ENCODE assay signal across 28 mouse cellular contexts in genomic region chr19:32277287-32277686, GRCm38 (mm10).
A peak's percentile ranks its signal among the peaks of the same experiment; 100 is the strongest.
DNase-seq lines count a peak whose midpoint lies in the region; ATAC-seq and TF ChIP-seq lines count a peak whose summit lies in the region.
"Had no signal": no experiment of that assay in that cellular context is flagged by ENCODE, and none has a peak within 500 bp of the region (broad histone marks: within the 10 kb centered on the region; RNA-seq: fewer than 3 reads in every experiment).

No protein-coding gene starts in this region.

- peaks cover 76% of the 10 kb centered on the region for H3K4me1 ChIP-seq in bone marrow macrophage, adult 2 months (ENCODE audit: control insufficient read depth, insufficient read depth, low read length)
- peaks cover 54% of the 10 kb centered on the region for H3K4me1 ChIP-seq in liver, embryonic 11.5 days (replicated peaks; ENCODE audit: control insufficient read depth, insufficient read depth, low read length)
- H3K4me1 ChIP-seq in liver, postnatal 0 days (ENCODE audit: insufficient read depth) = peaks cover 61% of the 10 kb centered on the region
- H3K4me1 ChIP-seq: forebrain, embryonic 12.5 days; hindbrain, embryonic 15.5 days; midbrain, embryonic 12.5 days had no signal

- no peak overlapping the region for H3K4me2 ChIP-seq in liver, embryonic 11.5 days
- H3K4me2 ChIP-seq in liver, postnatal 0 days (ENCODE audit: low read depth, low read length) = no peak overlapping the region
- H3K4me2 ChIP-seq: embryonic facial prominence, embryonic 15.5 days; forebrain, embryonic 12.5 days; heart, embryonic 13.5 days; hindbrain, embryonic 15.5 days; limb, embryonic 13.5 days; lung, embryonic 14.5 days; midbrain, embryonic 12.5 days; neural tube, embryonic 13.5 days had no signal

- H3K27me3 ChIP-seq in liver, embryonic 11.5 days (replicated peaks; ENCODE audit: control insufficient read depth, insufficient read depth, low read length) = no peaks in the 10 kb centered on the region
- no peaks in the 10 kb centered on the region for H3K27me3 ChIP-seq in liver, postnatal 0 days (ENCODE audit: insufficient read depth, low read length)
- H3K27me3 ChIP-seq: embryonic facial prominence, embryonic 15.5 days; forebrain, embryonic 12.5 days; heart, embryonic 13.5 days; hindbrain, embryonic 15.5 days; limb, embryonic 13.5 days; midbrain, embryonic 12.5 days; neural tube, embryonic 13.5 days had no signal

- no peak overlapping the region for H3K9ac ChIP-seq in liver, embryonic 11.5 days (ENCODE audit: low read depth, low read length)
- no peak overlapping the region for H3K9ac ChIP-seq in liver, postnatal 0 days (replicated peaks)
- H3K9ac ChIP-seq: embryonic facial prominence, embryonic 15.5 days; forebrain, embryonic 12.5 days; forebrain, postnatal 0 days; heart, embryonic 13.5 days; hindbrain, embryonic 15.5 days; limb, embryonic 13.5 days; lung, embryonic 14.5 days; midbrain, embryonic 12.5 days; neural tube, embryonic 13.5 days had no signal

- H3K4me3 ChIP-seq in bone marrow macrophage, adult 2 months (ENCODE audit: insufficient read depth, low read length) = no peak overlapping the region
- no peak overlapping the region for H3K4me3 ChIP-seq in liver, embryonic 11.5 days (ENCODE audit: low read depth, low read length)
- H3K4me3 ChIP-seq in liver, postnatal 0 days (ENCODE audit: low read depth, low read length) = no peak overlapping the region
- H3K4me3 ChIP-seq: embryonic facial prominence, embryonic 10.5 days; embryonic facial prominence, embryonic 15.5 days; forebrain, embryonic 12.5 days; heart, embryonic 13.5 days; hindbrain, embryonic 10.5 days; hindbrain, embryonic 15.5 days; limb, embryonic 13.5 days; midbrain, embryonic 12.5 days; neural tube, embryonic 13.5 days had no signal

- no peak for TF ChIP-seq CTCF in bone marrow macrophage, adult 2 months (IDR thresholded peaks at IDR 0.05; ENCODE audit: low read depth, low read length)
- TF ChIP-seq CTCF in liver, postnatal 0 days (IDR thresholded peaks at IDR 0.05; ENCODE audit: low read depth) = no peak

- no peak for TF ChIP-seq POLR2A in bone marrow macrophage, adult 2 months (IDR thresholded peaks at IDR 0.05; ENCODE audit: borderline replicate concordance, low read depth, low read length)

- no peaks in the 10 kb centered on the region for H3K9me3 ChIP-seq in liver, embryonic 11.5 days (ENCODE audit: control insufficient read depth, low read length)
- no peaks in the 10 kb centered on the region for H3K9me3 ChIP-seq in liver, postnatal 0 days (ENCODE audit: low read length)
- H3K9me3 ChIP-seq: embryonic facial prominence, embryonic 10.5 days; embryonic facial prominence, embryonic 15.5 days; forebrain, embryonic 12.5 days; heart, embryonic 13.5 days; hindbrain, embryonic 10.5 days; hindbrain, embryonic 15.5 days; limb, embryonic 13.5 days; midbrain, embryonic 12.5 days; neural tube, embryonic 13.5 days had no signal

- 0 out of 2 replicates have a peak overlapping the region, but pooled peaks have one; percentile 5 for H3K27ac ChIP-seq in bone marrow macrophage, adult 2 months (ENCODE audit: insufficient read depth, low read depth, low read length)
- H3K27ac ChIP-seq in liver, embryonic 11.5 days (ENCODE audit: low read depth, low read length) = peak overlapping the region; percentile 19; the same call in 1 of the 2 replicates
- peak overlapping the region; percentile 81; the same call in 1 of the 2 replicates for H3K27ac ChIP-seq in liver, postnatal 0 days (ENCODE audit: low read depth)
- H3K27ac ChIP-seq: embryonic facial prominence, embryonic 10.5 days; embryonic facial prominence, embryonic 15.5 days; forebrain, embryonic 12.5 days; heart, embryonic 13.5 days; hindbrain, embryonic 10.5 days; hindbrain, embryonic 15.5 days; limb, embryonic 13.5 days; midbrain, embryonic 12.5 days; neural tube, embryonic 13.5 days had no signal

- TF ChIP-seq EP300 in liver, postnatal 0 days (IDR thresholded peaks at IDR 0.05; ENCODE audit: low read depth) = no peak

- peak; percentile 43 for DNase-seq in kidney, adult 9 months
- no peak for DNase-seq in kidney, adult 18-20 months
- no peak for DNase-seq in liver, embryonic 11.5 days (ENCODE audit: low spot score)
- DNase-seq in liver, postnatal 0 days = no peak
- DNase-seq in thymus, postnatal 10 days (ENCODE audit: low spot score in 2 of 2) = no peak
- no peak for DNase-seq in layer of hippocampus, adult 9-10 months (ENCODE audit: low spot score)
- DNase-seq: adrenal gland, adult 2 months; adrenal gland, postnatal 36 days; cerebellum, adult 8-10 months; cerebellum, postnatal 25 days; forebrain, postnatal 0 days; heart, postnatal 10 days; lung, embryonic 14.5 days; lung, postnatal 14 days; right cerebral cortex, postnatal 4 days; thymus, adult 2 months had no signal

- 78% methylated on average over 2 of the region's 2 CpGs for WGBS in liver, embryonic 11.5 days
- 60% methylated on average over 2 of the region's 2 CpGs for WGBS in liver, postnatal 0 days (ENCODE audit: insufficient replicate concordance)

- H3K36me3 ChIP-seq in liver, embryonic 11.5 days (ENCODE audit: control insufficient read depth, insufficient read depth, low read length) = no peaks in the 10 kb centered on the region
- no peaks in the 10 kb centered on the region for H3K36me3 ChIP-seq in liver, postnatal 0 days (replicated peaks; ENCODE audit: insufficient read depth, low read length)
- H3K36me3 ChIP-seq: embryonic facial prominence, embryonic 10.5 days; embryonic facial prominence, embryonic 15.5 days; forebrain, embryonic 12.5 days; heart, embryonic 13.5 days; hindbrain, embryonic 10.5 days; hindbrain, embryonic 15.5 days; limb, embryonic 13.5 days; midbrain, embryonic 12.5 days; neural tube, embryonic 13.5 days had no signal

- no peak for ATAC-seq in liver, embryonic 11.5 days (replicated peaks; ENCODE audit: low FRiP score)
- ATAC-seq in liver, postnatal 0 days = no peak
- ATAC-seq: CD4-positive, CD25-positive, alpha-beta regulatory T cell, adult 4 months; forebrain, postnatal 0 days; inflammation-experienced regulatory T-cells, adult 6 months had no signal

Comparison
In these comparisons a context has a peak if more than half of its experiments do, and no peak if none do; other contexts are left out.
1. H3K27ac ChIP-seq: peak in every context shown above with its lines; median percentile 81 in liver, postnatal 0 days; 19 in liver, embryonic 11.5 days; 5 in bone marrow macrophage, adult 2 months.